Mouse (Mus musculus) heart, postnatal 36 days (tissue): ENCODE measurements around the gene Maff. TPM values are rescaled to one million over a fixed set of nuclear protein-coding genes. Genes with fewer than 3 reads are reported as not detected.

Source experiments
- DNase-seq, 2 experiments: peaks; one replicate each; pipeline ENCODE4 v3.0.0; 2021 to 2022
- intact Hi-C: fragments of 180-260 bp; cut with DNase I; formaldehyde crosslinking; loops from one replicate; pipeline ENCODE4 v1.15.1; 2025
- total RNA-seq, 2 experiments: library from RNA; stranded (reverse); gene quantifications; 2 replicates each; pipeline ENCODE4 v1.2.3; 2021

Maff gene
- 10 to 100 TPM in 1 of 2 experiments, 1 to 10 TPM in 1; 9.0 to 10.5 TPM for total RNA-seq

- DNase-seq, result no peak
- intact Hi-C loops, result loop anchor here (2.0 to 5.0 kb wide), 2 partner anchors 17 to 104 kb away; partner anchors contain the start of gene Pla2g6
These were observed at the start of gene Maff for GRCm38 (mm10) chr15:79346051-79346793. Gene Maff (plus strand): TSS chr15:79346621.

GRCm38 (mm10) chr15:79298553-79298952 lies 47.9 kb upstream of the Maff start:
- no peak for DNase-seq

GRCm38 (mm10) chr15:79299563-79300155 lies 46.8 kb upstream of the Maff start:
- DNase-seq, result no peak

More at GRCm38 (mm10) chr15:79298553-79298952, 47.9 kb upstream of the Maff start:
- intact Hi-C loops, result no loop called here

GRCm38 (mm10) chr15:79303725-79304124 lies 42.7 kb upstream of the Maff start:
- intact Hi-C loops, result no loop called here
- DNase-seq, result no peak

More at GRCm38 (mm10) chr15:79299563-79300155, 46.8 kb upstream of the Maff start:
- intact Hi-C loops, result no loop called here

- intact Hi-C loops, result no loop called here
- DNase-seq, result no peak
These were observed 41.6 kb upstream of the Maff start for GRCm38 (mm10) chr15:79304832-79305231.

GRCm38 (mm10) chr15:79306043-79306637 lies 40.3 kb upstream of the Maff start:
- intact Hi-C loops, result no loop called here
- DNase-seq, result no peak

GRCm38 (mm10) chr15:79307861-79308260 lies 38.6 kb upstream of the Maff start:
- intact Hi-C loops, result no loop called here
- DNase-seq, result no peak

GRCm38 (mm10) chr15:79313848-79314369 lies 32.5 kb upstream of the Maff start:
- no peak for DNase-seq
- intact Hi-C loops, result no loop called here

GRCm38 (mm10) chr15:79321733-79322190 lies 24.7 kb upstream of the Maff start:
- intact Hi-C loops, result loop anchor here (5.0 kb wide), 1 partner anchor 146 kb away; no protein-coding TSS in a partner anchor

GRCm38 (mm10) chr15:79322281-79322990 lies 24.0 kb upstream of the Maff start:
- no peak for DNase-seq
- intact Hi-C loops, result loop anchor here (5.0 kb wide), 1 partner anchor 145 kb away; no protein-coding TSS in a partner anchor

More at GRCm38 (mm10) chr15:79321733-79322190, 24.7 kb upstream of the Maff start:
- no peak for DNase-seq

GRCm38 (mm10) chr15:79322991-79323790 lies 23.2 kb upstream of the Maff start:
- peak; percentile 79 to 80 for DNase-seq
- intact Hi-C loops, result loop anchor here (5.0 kb wide), 1 partner anchor 144 kb away; no protein-coding TSS in a partner anchor

GRCm38 (mm10) chr15:79323791-79324155 lies 22.6 kb upstream of the Maff start:
- no peak for DNase-seq
- intact Hi-C loops, result loop anchor here (5.0 kb wide), 1 partner anchor 144 kb away; no protein-coding TSS in a partner anchor

GRCm38 (mm10) chr15:79324373-79324772 lies 22.0 kb upstream of the Maff start:
- intact Hi-C loops, result loop anchor here (5.0 kb wide), 1 partner anchor 143 kb away; no protein-coding TSS in a partner anchor
- DNase-seq, result no peak

- DNase-seq, result no peak
- intact Hi-C loops, result no loop called here
These were observed 20.7 kb upstream of the Maff start for GRCm38 (mm10) chr15:79325742-79326141.

GRCm38 (mm10) chr15:79326264-79326663 lies 20.2 kb upstream of the Maff start:
- DNase-seq, result no peak
- intact Hi-C loops, result no loop called here

- DNase-seq, result no peak
- intact Hi-C loops, result no loop called here
These were observed 19.2 kb upstream of the Maff start for GRCm38 (mm10) chr15:79326971-79327961.

GRCm38 (mm10) chr15:79328058-79328938 lies 18.1 kb upstream of the Maff start, which contains the start of gene Pla2g6:
Gene Pla2g6 (minus strand): TSS chr15:79328390.
- DNase-seq, result peak; percentile 97
- intact Hi-C loops, result loop anchor here (2.0 kb wide), 1 partner anchor 19 kb away; the partner anchor contains the start of gene Maff
